In genomic region chr12:105336421-105337289, GRCm38 (mm10) we compare ENCODE assay signal across 8 mouse cellular contexts. TPM values are rescaled to one million over a fixed set of nuclear protein-coding genes. Genes with fewer than 3 reads are reported as not detected.
DNase-seq lines count a peak whose midpoint lies in the region; ATAC-seq lines count a peak whose summit lies in the region.

No protein-coding gene starts in this region.

- H3K27ac ChIP-seq in lung, embryonic 16.5 days (ENCODE audit: low read length): no peak overlapping the region
- no peak overlapping the region for H3K27ac ChIP-seq in hindbrain, embryonic 11.5 days (ENCODE audit: low read depth, low read length)
- peak overlapping the region; percentile 80 for H3K27ac ChIP-seq in neural tube, embryonic 13.5 days (replicated peaks)

- H3K9me3 ChIP-seq in lung, embryonic 16.5 days (ENCODE audit: control insufficient read depth, low read length): no peaks in the 10 kb centered on the region
- H3K9me3 ChIP-seq in hindbrain, embryonic 11.5 days (ENCODE audit: control insufficient read depth, low read length): no peaks in the 10 kb centered on the region
- H3K9me3 ChIP-seq in neural tube, embryonic 13.5 days: no peaks in the 10 kb centered on the region

- DNase-seq in lung, postnatal 36 days: no peak
- peak; percentile 51 to 57 for DNase-seq in cerebellum, postnatal 36 days
- peak; percentile 77 for DNase-seq in hindbrain, embryonic 11.5 days (ENCODE audit: low spot score)
- peak; percentile 51 to 64 for DNase-seq in left cerebral cortex, postnatal 25 days (ENCODE audit: low spot score in 2 of 2)
- DNase-seq in adipocyte (ENCODE audit: low spot score): no peak
- no peak for DNase-seq in thymus, postnatal 25 days

- peak; percentile 83 for ATAC-seq in lung, embryonic 16.5 days (ENCODE audit: low read depth)
- ATAC-seq in hindbrain, embryonic 11.5 days (ENCODE audit: low FRiP score): peak; percentile 87
- ATAC-seq in neural tube, embryonic 13.5 days (ENCODE audit: low read depth): peak; percentile 94

- H3K9ac ChIP-seq in lung, embryonic 16.5 days (ENCODE audit: low read length): peak overlapping the region; percentile 46
- peak overlapping the region; percentile 56 for H3K9ac ChIP-seq in hindbrain, embryonic 11.5 days (ENCODE audit: low read depth, low read length)
- peak overlapping the region; percentile 74 for H3K9ac ChIP-seq in neural tube, embryonic 13.5 days

- no peaks in the 10 kb centered on the region for H3K36me3 ChIP-seq in lung, embryonic 16.5 days (ENCODE audit: control insufficient read depth, insufficient read depth, low read length)
- no peaks in the 10 kb centered on the region for H3K36me3 ChIP-seq in hindbrain, embryonic 11.5 days (ENCODE audit: control insufficient read depth, insufficient read depth, low read length)
- no peaks in the 10 kb centered on the region for H3K36me3 ChIP-seq in neural tube, embryonic 13.5 days

- intact Hi-C loops in left cerebral cortex, postnatal 25 days (cut with DNase I): no loop called here

- H3K4me2 ChIP-seq in lung, embryonic 16.5 days (ENCODE audit: low read depth, low read length): peak overlapping the region; percentile 98
- H3K4me2 ChIP-seq in hindbrain, embryonic 11.5 days (replicated peaks; ENCODE audit: low read depth, low read length): peak overlapping the region; percentile 91
- H3K4me2 ChIP-seq in neural tube, embryonic 13.5 days: peak overlapping the region; percentile 94

- H3K4me1 ChIP-seq in lung, embryonic 16.5 days (replicated peaks; ENCODE audit: control insufficient read depth, insufficient read depth, low read length): peaks cover 6% of the 10 kb centered on the region
- H3K4me1 ChIP-seq in hindbrain, embryonic 11.5 days (replicated peaks; ENCODE audit: control insufficient read depth, insufficient read depth, low read length): no peaks in the 10 kb centered on the region; the same call in 1 of the 2 replicates
- H3K4me1 ChIP-seq in neural tube, embryonic 13.5 days (replicated peaks): peaks cover 40% of the 10 kb centered on the region

- H3K27me3 ChIP-seq in lung, embryonic 16.5 days (ENCODE audit: control insufficient read depth, insufficient read depth, low read depth, low read length): peaks cover 37% of the 10 kb centered on the region
- peaks cover 21% of the 10 kb centered on the region for H3K27me3 ChIP-seq in hindbrain, embryonic 11.5 days (ENCODE audit: control insufficient read depth, insufficient read depth, low read length)
- peaks cover 47% of the 10 kb centered on the region for H3K27me3 ChIP-seq in neural tube, embryonic 13.5 days

- peak overlapping the region; percentile 62 for H3K4me3 ChIP-seq in lung, embryonic 16.5 days (ENCODE audit: low read length)
- H3K4me3 ChIP-seq in hindbrain, embryonic 11.5 days (ENCODE audit: low read depth, low read length): peak overlapping the region; percentile 44
- H3K4me3 ChIP-seq in neural tube, embryonic 13.5 days: peak overlapping the region; percentile 70

- WGBS in lung, embryonic 16.5 days: 0% methylated on average over 62 of the region's 77 CpGs
- WGBS in hindbrain, embryonic 11.5 days: 0% methylated on average over 57 of the region's 77 CpGs
- under 1% methylated on average over 68 of the region's 77 CpGs for WGBS in neural tube, embryonic 13.5 days

RNA-seq across cellular contexts. Expression of gene Tunar, which starts 3.0 kb away (rescaled TPM):
- 0.16 and 0.24 TPM in 2 replicates for polyA plus RNA-seq in lung, embryonic 16.5 days (2015; fragmentation: Nextera tagmentation; extraction: Ambion mirVana)
- polyA plus RNA-seq in hindbrain, embryonic 11.5 days (2014; fragmentation: Nextera tagmentation; extraction: Ambion mirVana): 1.2 and 1.3 TPM in 2 replicates
- 10 to 100 TPM; 11.1 to 12.1 TPM for total RNA-seq in left cerebral cortex, postnatal 25 days (2021)
- polyA plus RNA-seq in neural tube, embryonic 13.5 days (2015; fragmentation: Nextera tagmentation; extraction: Ambion mirVana): 10.0 TPM in 2 replicates

Comparison
In these comparisons a context has a peak if more than half of its experiments do, and no peak if none do; other contexts are left out.
1. DNase-seq: peak in cerebellum, postnatal 36 days (2 of 2), hindbrain, embryonic 11.5 days (single experiment) and left cerebral cortex, postnatal 25 days (2 of 2); none in lung, postnatal 36 days (single experiment), adipocyte (single experiment) and thymus, postnatal 25 days (single experiment).
2. Peak in every context shown above with its lines, with median percentiles within 50 percentile points of each other: ATAC-seq, H3K4me2 ChIP-seq, H3K4me3 ChIP-seq and H3K9ac ChIP-seq.